Mouse (Mus musculus) olfactory bulb, adult 2 months (tissue): ENCODE measurements at regions not wholly inside any gene's neighbourhood (a gene's known extent, or its start where the extent isn't known, plus 50 kb on each side); places are given as distances from the start of the nearest gene placed in this dataset.

ENCODE experiments used
- CTCF ChIP-seq: fragments of 200-500 bp; IDR thresholded peaks from 2 replicates; pipeline ENCODE4 v1.5.1; 2012; ENCODE audit warnings: low read depth, mild to moderate bottlenecking, low read length, moderate library complexity; ENCODE audit not compliant: insufficient read depth
- POLR2A ChIP-seq: fragments of 200-500 bp; IDR thresholded peaks from 2 replicates; pipeline ENCODE4 v1.6.1; 2012; ENCODE audit warnings: mild to moderate bottlenecking, low read depth, low read length, moderate library complexity; ENCODE audit not compliant: insufficient read depth

- TF ChIP-seq CTCF (no peak), POLR2A (no peak)
Observed at GRCm38 (mm10) chr15:36927436-36927835, 80.1 kb downstream of the Zfp706 start.
